Mouse (Mus musculus): Measurements from ENCODE around the gene Plppr1. TPM values are rescaled to one million over a fixed set of nuclear protein-coding genes. Genes with fewer than 3 reads are reported as not detected.

Plppr1 gene
- total and polyA plus RNA-seq, 2 experiments from 2014 or later = 41.0 to 54.6 TPM

DNA sequence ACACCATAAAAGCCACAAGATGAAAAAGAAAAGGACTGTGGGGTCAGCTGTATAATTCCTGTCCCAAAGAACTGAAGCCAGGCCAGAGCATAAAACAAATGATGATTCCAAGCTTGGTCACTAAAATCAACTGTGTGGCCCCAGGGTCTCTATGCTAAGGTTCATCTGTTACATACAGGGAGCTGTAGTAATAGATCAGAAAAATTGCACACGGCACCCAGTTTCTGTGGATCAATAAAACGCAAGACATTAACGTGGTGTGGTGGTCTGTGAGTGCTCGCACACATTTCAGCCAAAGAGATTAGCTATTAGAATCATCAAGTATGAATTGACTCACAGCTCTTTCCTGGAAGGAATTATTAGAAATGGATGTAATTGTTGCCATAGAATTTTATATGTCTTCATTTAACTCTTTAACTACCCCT lies 43.7 kb downstream of the Plppr1 start:
- Histone ChIP-seq H3K4me3 (ENCODE audit: low read depth, low read length) (no peak overlapping the region), H3K36me3 (ENCODE audit: insufficient read depth, low read length) (no peaks in the 10 kb centered on the region), H3K27me3 (ENCODE audit: insufficient read depth, low read length) (no peaks in the 10 kb centered on the region), H3K27ac (ENCODE audit: low read depth, low read length) (no peak overlapping the region), H3K9ac (replicated peaks; ENCODE audit: low read length, poor library complexity, severe bottlenecking) (no peak overlapping the region), H3K9me3 (ENCODE audit: low read length) (no peaks in the 10 kb centered on the region), H3K4me1 (ENCODE audit: insufficient read depth, low read length) (no peaks in the 10 kb centered on the region), H3K4me2 (ENCODE audit: low read depth, low read length, poor library complexity, severe bottlenecking) (no peak overlapping the region)
- 56% methylated on average over 4 of the region's 4 CpGs for WGBS
- DNase-seq (ENCODE audit: low spot score) = no peak
- no peak for TF ChIP-seq CTCF (IDR thresholded peaks at IDR 0.05)
- ATAC-seq (ENCODE audit: low FRiP score) = no peak

DNA sequence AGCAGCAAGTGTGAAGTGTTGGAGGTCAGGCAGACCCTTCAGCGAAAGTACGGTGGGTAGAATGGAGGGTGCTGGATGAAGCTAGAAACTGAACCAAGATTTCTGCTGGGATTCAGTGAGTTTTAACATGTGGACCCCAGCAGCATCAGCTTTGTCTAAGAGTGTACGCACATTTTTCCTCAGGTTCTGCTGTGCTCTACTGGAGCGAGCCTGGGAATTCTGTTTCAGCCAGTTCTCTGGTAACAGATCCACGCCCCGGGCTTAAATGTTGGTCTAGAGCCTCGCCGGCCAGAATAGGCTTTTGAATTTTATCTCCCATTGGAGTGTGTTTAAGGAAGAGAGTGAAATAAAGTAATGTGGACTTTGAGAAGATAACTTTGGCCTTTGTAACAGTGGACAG lies 45.8 kb downstream of the Plppr1 start:
- TF ChIP-seq CTCF (IDR thresholded peaks at IDR 0.05) = no peak
- no peak overlapping the region for H3K9ac ChIP-seq (replicated peaks; ENCODE audit: low read length, poor library complexity, severe bottlenecking)
- H3K36me3 ChIP-seq (ENCODE audit: insufficient read depth, low read length) = no peaks in the 10 kb centered on the region
- H3K4me3 ChIP-seq (ENCODE audit: low read depth, low read length) = no peak overlapping the region
- H3K4me2 ChIP-seq (ENCODE audit: low read depth, low read length, poor library complexity, severe bottlenecking) = no peak overlapping the region
- no peak for ATAC-seq (ENCODE audit: low FRiP score)
- H3K4me1 ChIP-seq (ENCODE audit: insufficient read depth, low read length) = peaks cover 7% of the 10 kb centered on the region
- no peak overlapping the region for H3K27ac ChIP-seq (ENCODE audit: low read depth, low read length)
- DNase-seq (ENCODE audit: low spot score) = no peak
- no peaks in the 10 kb centered on the region for H3K9me3 ChIP-seq (ENCODE audit: low read length)
- WGBS = 87% methylated on average over 8 of the region's 8 CpGs
- no peaks in the 10 kb centered on the region for H3K27me3 ChIP-seq (ENCODE audit: insufficient read depth, low read length)

DNA sequence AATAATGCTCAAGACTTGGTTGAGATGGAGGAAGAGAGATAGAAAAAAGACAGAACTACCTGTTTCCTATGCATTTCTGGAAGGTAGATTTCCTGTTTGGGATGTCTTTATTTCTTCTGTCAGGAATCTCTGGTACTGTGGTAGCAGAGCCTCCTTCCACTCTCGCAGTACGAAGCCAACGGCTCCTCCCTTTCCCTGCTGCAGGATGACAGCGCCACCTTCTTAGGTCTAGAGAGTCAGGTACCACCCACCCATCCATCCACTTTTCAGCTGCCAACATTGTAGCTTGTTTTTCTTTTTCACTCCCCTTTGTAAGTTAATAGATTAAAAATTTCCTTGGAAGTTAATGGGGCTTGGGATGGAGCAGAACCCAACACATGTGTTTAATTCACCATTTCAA lies 48.8 kb downstream of the Plppr1 start:
- Histone ChIP-seq H3K4me2 (ENCODE audit: low read depth, low read length, poor library complexity, severe bottlenecking) (no peak overlapping the region), H3K27me3 (ENCODE audit: insufficient read depth, low read length) (no peaks in the 10 kb centered on the region), H3K9me3 (ENCODE audit: low read length) (no peaks in the 10 kb centered on the region), H3K4me1 (ENCODE audit: insufficient read depth, low read length) (peaks cover 9% of the 10 kb centered on the region), H3K36me3 (ENCODE audit: insufficient read depth, low read length) (no peaks in the 10 kb centered on the region), H3K9ac (replicated peaks; ENCODE audit: low read length, poor library complexity, severe bottlenecking) (no peak overlapping the region), H3K4me3 (ENCODE audit: low read depth, low read length) (no peak overlapping the region), H3K27ac (ENCODE audit: low read depth, low read length) (no peak overlapping the region)
- no peak for TF ChIP-seq CTCF (IDR thresholded peaks at IDR 0.05)
- WGBS = 91% methylated on average over 4 of the region's 4 CpGs
- DNase-seq (ENCODE audit: low spot score) (no peak), ATAC-seq (ENCODE audit: low FRiP score) (no peak)

DNA sequence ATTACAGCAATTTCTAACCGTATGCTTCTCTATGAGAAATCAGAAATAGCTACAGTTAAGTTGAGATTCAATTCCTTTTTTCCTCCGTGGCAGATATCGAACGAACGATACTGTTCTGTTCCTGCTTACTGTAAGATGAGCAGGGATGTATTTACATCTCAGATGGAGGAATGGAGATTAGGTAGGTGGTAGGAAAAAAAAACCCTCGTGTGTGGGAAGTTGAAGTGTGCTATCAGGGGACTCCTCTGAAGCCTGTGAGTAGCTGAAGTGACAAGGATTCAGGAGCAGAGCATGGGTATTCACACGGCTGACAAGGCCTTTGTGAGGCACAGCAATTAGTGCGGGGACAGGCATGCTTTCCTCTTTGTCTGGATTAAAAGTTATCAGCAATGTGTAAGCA lies 49.3 kb downstream of the Plppr1 start:
- DNase-seq (ENCODE audit: low spot score) = no peak
- Histone ChIP-seq H3K4me2 (ENCODE audit: low read depth, low read length, poor library complexity, severe bottlenecking) (no peak overlapping the region), H3K4me1 (ENCODE audit: insufficient read depth, low read length) (peaks cover 9% of the 10 kb centered on the region), H3K9me3 (ENCODE audit: low read length) (no peaks in the 10 kb centered on the region), H3K4me3 (ENCODE audit: low read depth, low read length) (no peak overlapping the region), H3K9ac (replicated peaks; ENCODE audit: low read length, poor library complexity, severe bottlenecking) (no peak overlapping the region), H3K27me3 (ENCODE audit: insufficient read depth, low read length) (no peaks in the 10 kb centered on the region), H3K27ac (ENCODE audit: low read depth, low read length) (0 out of 2 replicates have a peak overlapping the region, but pooled peaks have one; percentile 2), H3K36me3 (ENCODE audit: insufficient read depth, low read length) (no peaks in the 10 kb centered on the region)
- no peak for TF ChIP-seq CTCF (IDR thresholded peaks at IDR 0.05)
- no peak for ATAC-seq (ENCODE audit: low FRiP score)
- WGBS = 54% methylated on average over 8 of the region's 8 CpGs

DNA sequence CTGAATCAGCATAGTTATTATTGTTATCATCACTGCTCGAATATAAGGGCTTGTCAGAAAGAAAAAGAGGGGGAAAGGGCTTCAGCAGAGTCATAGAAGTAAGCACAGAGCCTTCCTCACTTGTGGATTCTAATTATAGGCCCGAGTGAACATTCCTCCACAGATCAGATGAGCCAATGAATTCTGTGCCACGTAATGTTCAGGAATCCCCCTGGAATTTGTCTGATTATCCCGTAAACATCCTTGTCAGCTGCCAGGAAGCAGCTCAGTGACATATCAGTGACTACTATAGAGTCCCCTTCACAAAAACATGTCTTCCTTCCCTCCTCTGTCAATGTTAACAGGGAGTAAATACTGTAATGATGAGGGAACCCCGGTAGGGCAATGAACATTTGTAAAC lies 50.9 kb downstream of the Plppr1 start:
- no peaks in the 10 kb centered on the region for H3K9me3 ChIP-seq (ENCODE audit: low read length)
- ATAC-seq (ENCODE audit: low FRiP score) (no peak), DNase-seq (ENCODE audit: low spot score) (no peak)
- H3K4me2 ChIP-seq (ENCODE audit: low read depth, low read length, poor library complexity, severe bottlenecking) = no peak overlapping the region
- H3K36me3 ChIP-seq (ENCODE audit: insufficient read depth, low read length) = no peaks in the 10 kb centered on the region
- 22% methylated on average over 5 of the region's 5 CpGs for WGBS
- H3K4me1 ChIP-seq (ENCODE audit: insufficient read depth, low read length) = peaks cover 9% of the 10 kb centered on the region
- no peaks in the 10 kb centered on the region for H3K27me3 ChIP-seq (ENCODE audit: insufficient read depth, low read length)
- TF ChIP-seq CTCF (IDR thresholded peaks at IDR 0.05) = no peak
- no peak overlapping the region for H3K9ac ChIP-seq (replicated peaks; ENCODE audit: low read length, poor library complexity, severe bottlenecking)
- H3K4me3 ChIP-seq (ENCODE audit: low read depth, low read length) = no peak overlapping the region
- H3K27ac ChIP-seq (ENCODE audit: low read depth, low read length) = no peak overlapping the region

DNA sequence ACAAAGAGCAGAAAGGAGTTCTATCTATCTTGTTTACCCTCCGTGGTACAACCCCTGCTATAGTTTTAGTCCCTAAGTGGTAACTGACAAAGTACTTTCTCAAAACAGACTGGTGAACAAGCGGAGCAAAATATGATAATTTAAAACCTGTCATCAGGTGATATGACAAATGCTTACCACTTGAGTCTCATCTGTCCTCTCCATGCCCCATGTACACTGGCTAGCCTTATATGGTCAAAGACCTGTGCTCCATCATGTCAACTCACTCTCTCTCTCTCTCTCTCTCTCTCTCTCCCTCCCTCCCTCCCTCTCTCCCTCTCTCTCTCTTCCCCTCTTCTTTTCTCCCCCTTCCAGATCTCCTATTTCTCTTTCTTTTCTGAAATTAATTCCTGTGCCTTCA lies 59.8 kb downstream of the Plppr1 start:
- H3K36me3 ChIP-seq (ENCODE audit: insufficient read depth, low read length) = no peaks in the 10 kb centered on the region
- no peaks in the 10 kb centered on the region for H3K27me3 ChIP-seq (ENCODE audit: insufficient read depth, low read length)
- 81% methylated on average over 2 of the region's 2 CpGs for WGBS
- no peak for DNase-seq (ENCODE audit: low spot score)
- no peak overlapping the region for H3K4me3 ChIP-seq (ENCODE audit: low read depth, low read length)
- ATAC-seq (ENCODE audit: low FRiP score) = no peak
- no peaks in the 10 kb centered on the region for H3K9me3 ChIP-seq (ENCODE audit: low read length)
- H3K27ac ChIP-seq (ENCODE audit: low read depth, low read length) = no peak overlapping the region
- no peak overlapping the region for H3K9ac ChIP-seq (replicated peaks; ENCODE audit: low read length, poor library complexity, severe bottlenecking)
- no peak overlapping the region for H3K4me2 ChIP-seq (ENCODE audit: low read depth, low read length, poor library complexity, severe bottlenecking)
- no peak for TF ChIP-seq CTCF (IDR thresholded peaks at IDR 0.05)
- H3K4me1 ChIP-seq (ENCODE audit: insufficient read depth, low read length) = no peaks in the 10 kb centered on the region
